Mouse (Mus musculus): Measurements from ENCODE around the gene Cxcl17. TPM values are rescaled to one million over a fixed set of nuclear protein-coding genes. Genes with fewer than 3 reads are reported as not detected.

The Cxcl17 gene
- polyA plus RNA-seq, 2 experiments = not detected

DNA sequence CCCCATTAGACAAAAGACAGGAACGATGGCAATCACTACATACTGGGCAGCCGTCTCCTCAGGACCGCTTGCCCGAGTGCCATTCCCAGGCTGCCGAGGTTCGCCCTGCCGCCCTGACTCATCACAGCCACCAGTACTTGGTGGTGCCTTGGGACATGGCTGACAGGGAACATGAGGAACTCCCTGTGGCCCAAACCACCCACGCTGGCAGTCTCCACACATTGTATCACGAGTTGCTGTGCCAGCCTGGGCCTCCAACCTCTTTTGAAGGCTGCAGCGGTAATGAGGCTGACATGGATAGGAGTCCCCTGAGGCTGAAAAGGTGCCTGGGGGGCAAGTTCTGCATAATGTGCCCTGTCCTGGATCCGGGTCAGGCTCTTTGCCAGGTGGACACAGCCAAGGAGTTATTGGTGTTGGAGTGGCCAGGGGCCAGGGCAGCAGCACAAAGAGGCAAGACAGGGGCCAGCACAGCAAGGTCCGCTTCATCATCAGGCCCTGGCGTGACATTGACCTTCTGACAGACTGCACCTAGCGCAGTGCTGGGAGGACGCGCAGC lies 9.7 kb upstream of the Cxcl17 start:
- TF ChIP-seq EP300 (IDR thresholded peaks at IDR 0.05; ENCODE audit: low read depth) (no peak), CTCF (IDR thresholded peaks at IDR 0.05; ENCODE audit: low read depth) (no peak)
- Histone ChIP-seq H3K4me3 (ENCODE audit: insufficient read depth in 1 of 2, low read depth in 2 of 2, low read length in 2 of 2) (no peak overlapping the region), H3K4me2 (ENCODE audit: low read depth) (no peak overlapping the region), H3K27me3 (ENCODE audit: control insufficient read depth, insufficient read depth, low read length) (no peaks in the 10 kb centered on the region), H3K27ac (no peak overlapping the region), H3K9ac (replicated peaks) (no peak overlapping the region), H3K9me3 (ENCODE audit: control insufficient read depth, low read length) (no peaks in the 10 kb centered on the region), H3K36me3 (replicated peaks; ENCODE audit: control insufficient read depth, insufficient read depth, low read depth) (no peaks in the 10 kb centered on the region), H3K4me1 (replicated peaks; ENCODE audit: control insufficient read depth in 2 of 2, insufficient read depth in 2 of 2, low read length in 1 of 2) (no peaks in the 10 kb centered on the region)
- WGBS (ENCODE audit: insufficient replicate concordance) = 64% methylated on average over 16 of the region's 16 CpGs
- no peak for DNase-seq (ENCODE audit: low read depth in 3 of 3, low spot score in 3 of 3)
- ATAC-seq (ENCODE audit: insufficient read depth) = no peak

DNA sequence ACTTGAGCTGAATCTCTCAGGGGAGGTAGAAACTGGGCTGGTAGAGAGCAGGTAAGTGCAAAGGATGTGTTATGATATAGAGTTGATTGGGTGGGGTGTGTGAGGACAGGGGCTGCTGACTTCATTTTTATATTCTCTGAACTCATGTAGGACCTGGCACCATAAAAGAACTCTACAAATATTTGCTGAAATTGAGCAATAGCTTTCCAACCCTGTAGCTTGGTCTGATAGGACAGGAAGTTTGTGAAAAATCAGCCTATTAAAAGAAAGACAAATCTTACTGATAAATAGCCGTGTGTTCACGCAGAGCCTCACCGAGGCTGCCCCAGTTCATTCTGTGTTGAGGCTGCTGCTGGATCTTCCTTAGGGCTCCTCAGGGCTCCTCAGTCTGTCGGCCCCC lies 7.3 kb upstream of the Cxcl17 start:
- Histone ChIP-seq H3K36me3 (replicated peaks; ENCODE audit: control insufficient read depth, insufficient read depth, low read depth) (no peaks in the 10 kb centered on the region), H3K4me2 (ENCODE audit: low read depth) (no peak overlapping the region), H3K27me3 (ENCODE audit: control insufficient read depth, insufficient read depth, low read length) (no peaks in the 10 kb centered on the region), H3K9me3 (ENCODE audit: control insufficient read depth, low read length) (no peaks in the 10 kb centered on the region), H3K27ac (no peak overlapping the region), H3K4me1 (replicated peaks; ENCODE audit: control insufficient read depth in 2 of 2, insufficient read depth in 2 of 2, low read length in 1 of 2) (no peaks in the 10 kb centered on the region), H3K4me3 (ENCODE audit: insufficient read depth in 1 of 2, low read depth in 2 of 2, low read length in 2 of 2) (no peak overlapping the region), H3K9ac (replicated peaks) (no peak overlapping the region)
- WGBS (ENCODE audit: insufficient replicate concordance) = 60% methylated on average over 4 of the region's 4 CpGs
- DNase-seq (ENCODE audit: low read depth in 3 of 3, low spot score in 3 of 3) (no peak), ATAC-seq (ENCODE audit: insufficient read depth) (no peak)
- TF ChIP-seq EP300 (IDR thresholded peaks at IDR 0.05; ENCODE audit: low read depth) (no peak), CTCF (IDR thresholded peaks at IDR 0.05; ENCODE audit: low read depth) (no peak)

DNA sequence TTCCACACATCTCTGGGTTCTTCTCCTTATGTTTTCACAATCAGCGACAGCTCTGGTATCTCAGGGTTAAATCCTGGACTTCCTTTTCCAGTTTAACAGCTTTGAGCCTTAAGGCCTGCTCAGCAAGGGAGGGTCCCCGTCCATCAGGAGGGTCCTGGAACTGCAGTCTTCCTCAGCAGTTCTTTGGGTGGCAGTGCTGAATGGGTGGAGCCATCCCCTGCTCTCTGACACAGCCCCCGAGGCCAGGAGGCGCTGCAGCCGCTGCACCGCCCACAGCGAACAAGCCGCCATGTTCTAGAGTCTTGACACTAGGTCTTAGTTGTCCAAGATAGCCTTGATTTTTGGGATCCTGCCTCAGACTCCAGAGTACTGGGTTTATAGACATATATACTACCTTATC lies 6.8 kb upstream of the Cxcl17 start:
- H3K9me3 ChIP-seq (ENCODE audit: control insufficient read depth, low read length) = no peaks in the 10 kb centered on the region
- H3K4me2 ChIP-seq (ENCODE audit: low read depth) = no peak overlapping the region
- no peak for DNase-seq (ENCODE audit: low read depth in 3 of 3, low spot score in 3 of 3)
- H3K36me3 ChIP-seq (replicated peaks; ENCODE audit: control insufficient read depth, insufficient read depth, low read depth) = no peaks in the 10 kb centered on the region
- no peaks in the 10 kb centered on the region for H3K4me1 ChIP-seq (replicated peaks; ENCODE audit: control insufficient read depth in 2 of 2, insufficient read depth in 2 of 2, low read length in 1 of 2)
- 68% methylated on average over 8 of the region's 8 CpGs for WGBS (ENCODE audit: insufficient replicate concordance)
- H3K27ac ChIP-seq = no peak overlapping the region
- H3K9ac ChIP-seq (replicated peaks) = no peak overlapping the region
- H3K4me3 ChIP-seq (ENCODE audit: insufficient read depth in 1 of 2, low read depth in 2 of 2, low read length in 2 of 2) = no peak overlapping the region
- ATAC-seq (ENCODE audit: insufficient read depth) = no peak
- H3K27me3 ChIP-seq (ENCODE audit: control insufficient read depth, insufficient read depth, low read length) = no peaks in the 10 kb centered on the region
- TF ChIP-seq EP300 (IDR thresholded peaks at IDR 0.05; ENCODE audit: low read depth) = no peak
- TF ChIP-seq CTCF (IDR thresholded peaks at IDR 0.05; ENCODE audit: low read depth) = no peak

DNA sequence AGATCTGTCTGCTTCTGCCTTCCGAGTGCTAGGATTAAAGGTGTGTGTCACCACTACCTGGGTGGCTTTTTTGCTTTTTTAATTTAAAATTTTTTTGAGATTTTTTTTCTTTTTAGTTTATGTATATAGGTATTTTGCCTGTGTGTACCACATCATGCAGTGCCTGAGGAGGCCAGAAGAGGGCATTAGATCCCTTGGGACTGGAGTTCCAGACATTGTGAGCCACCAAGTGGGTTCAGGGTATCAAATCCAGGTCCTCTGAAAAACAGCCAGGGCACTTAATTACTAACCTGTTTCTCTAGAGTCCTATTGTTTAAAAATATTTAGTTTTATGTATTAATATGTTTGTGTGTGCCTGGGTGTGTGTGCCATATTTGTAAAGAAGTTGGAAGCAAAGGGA lies 4.9 kb upstream of the Cxcl17 start:
- Histone ChIP-seq H3K4me3 (ENCODE audit: insufficient read depth in 1 of 2, low read depth in 2 of 2, low read length in 2 of 2) (no peak overlapping the region), H3K27me3 (ENCODE audit: control insufficient read depth, insufficient read depth, low read length) (no peaks in the 10 kb centered on the region), H3K4me1 (replicated peaks; ENCODE audit: control insufficient read depth in 2 of 2, insufficient read depth in 2 of 2, low read length in 1 of 2) (no peaks in the 10 kb centered on the region), H3K27ac (no peak overlapping the region), H3K36me3 (replicated peaks; ENCODE audit: control insufficient read depth, insufficient read depth, low read depth) (no peaks in the 10 kb centered on the region), H3K4me2 (ENCODE audit: low read depth) (no peak overlapping the region), H3K9me3 (ENCODE audit: control insufficient read depth, low read length) (no peaks in the 10 kb centered on the region), H3K9ac (replicated peaks) (no peak overlapping the region)
- TF ChIP-seq EP300 (IDR thresholded peaks at IDR 0.05; ENCODE audit: low read depth) (no peak), CTCF (IDR thresholded peaks at IDR 0.05; ENCODE audit: low read depth) (peak; percentile 58)
- WGBS (ENCODE audit: insufficient replicate concordance) = 43% methylated on average over 1 of the region's 1 CpGs
- ATAC-seq (ENCODE audit: insufficient read depth) (no peak), DNase-seq (ENCODE audit: low read depth in 3 of 3, low spot score in 3 of 3) (no peak)

DNA sequence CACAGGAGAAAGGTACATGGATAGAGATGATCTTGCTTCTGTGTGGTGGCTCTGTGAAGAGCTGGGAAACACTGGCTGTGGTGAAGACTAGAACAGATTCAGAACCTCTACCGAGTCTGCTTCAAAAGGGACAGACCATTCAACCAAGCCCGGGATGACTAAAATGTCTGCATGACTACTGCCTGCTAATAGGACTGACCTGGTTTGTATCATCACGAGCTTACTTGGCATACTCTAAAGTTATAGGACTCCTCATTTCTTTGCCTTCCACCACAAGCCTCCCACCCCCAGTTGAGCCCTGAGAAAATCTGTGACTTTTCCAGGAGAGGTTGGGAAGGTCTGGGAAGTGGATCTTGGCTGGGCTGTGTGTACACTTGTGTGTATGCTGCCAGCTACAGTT lies 825 bp downstream of the Cxcl17 start:
- H3K9ac ChIP-seq (replicated peaks) = no peak overlapping the region
- H3K4me2 ChIP-seq (ENCODE audit: low read depth) = no peak overlapping the region
- no peak for DNase-seq (ENCODE audit: low read depth in 3 of 3, low spot score in 3 of 3)
- no peaks in the 10 kb centered on the region for H3K4me1 ChIP-seq (replicated peaks; ENCODE audit: control insufficient read depth in 2 of 2, insufficient read depth in 2 of 2, low read length in 1 of 2)
- WGBS (ENCODE audit: insufficient replicate concordance) = 40% methylated on average over 3 of the region's 3 CpGs
- H3K27me3 ChIP-seq (ENCODE audit: control insufficient read depth, insufficient read depth, low read length) = no peaks in the 10 kb centered on the region
- H3K9me3 ChIP-seq (ENCODE audit: control insufficient read depth, low read length) = no peaks in the 10 kb centered on the region
- no peaks in the 10 kb centered on the region for H3K36me3 ChIP-seq (replicated peaks; ENCODE audit: control insufficient read depth, insufficient read depth, low read depth)
- H3K4me3 ChIP-seq (ENCODE audit: insufficient read depth in 1 of 2, low read depth in 2 of 2, low read length in 2 of 2) = no peak overlapping the region
- H3K27ac ChIP-seq = no peak overlapping the region
- TF ChIP-seq CTCF (IDR thresholded peaks at IDR 0.05; ENCODE audit: low read depth) (no peak), EP300 (IDR thresholded peaks at IDR 0.05; ENCODE audit: low read depth) (no peak)
- ATAC-seq (ENCODE audit: insufficient read depth) = no peak
